Mouse (Mus musculus): ENCODE measurements around the gene E4f1.
A peak's percentile ranks its signal among the peaks of the same experiment; 100 is the strongest.
"Not testable (repeated sequence)": the region's sequence is repeated elsewhere in the genome, so short reads cannot be mapped to it uniquely, and the experiment has no call there.

Gene E4f1

GRCm38 (mm10) chr17:24455523-24456206 lies 14.4 kb downstream of the E4f1 start:
- not testable (repeated sequence) for DNase-seq

- DNase-seq, result peak; percentile 98 to 99
These were observed 15.2 kb downstream of the E4f1 start for GRCm38 (mm10) chr17:24454756-24455522.

- no peak for DNase-seq
These were observed 15.8 kb downstream of the E4f1 start for GRCm38 (mm10) chr17:24454218-24454755.

GRCm38 (mm10) chr17:24453372-24453771 lies 16.7 kb downstream of the E4f1 start:
- DNase-seq, result no peak

- no peak for DNase-seq
These were observed 18.9 kb downstream of the E4f1 start for GRCm38 (mm10) chr17:24451220-24451619.

GRCm38 (mm10) chr17:24449507-24449906 lies 20.6 kb downstream of the E4f1 start:
- no peak for DNase-seq

GRCm38 (mm10) chr17:24446590-24446989 lies 23.5 kb downstream of the E4f1 start:
- DNase-seq, result no peak

GRCm38 (mm10) chr17:24443409-24443808 lies 26.7 kb downstream of the E4f1 start:
- no peak for DNase-seq

- DNase-seq, result no peak
These were observed 27.4 kb downstream of the E4f1 start, which contains the start of gene Dnase1l2 for GRCm38 (mm10) chr17:24442632-24443155. TSS of gene Dnase1l2 (minus strand) at chr17:24443105.

- no peak for DNase-seq
These were observed 28.0 kb downstream of the E4f1 start for GRCm38 (mm10) chr17:24442107-24442506.

GRCm38 (mm10) chr17:24441148-24441547 lies 29.0 kb downstream of the E4f1 start:
- DNase-seq, result no peak

GRCm38 (mm10) chr17:24440377-24440776 lies 29.7 kb downstream of the E4f1 start:
- DNase-seq, result no peak

GRCm38 (mm10) chr17:24437016-24437415 lies 33.1 kb downstream of the E4f1 start:
- DNase-seq, result no peak

GRCm38 (mm10) chr17:24429201-24429983 lies 40.7 kb downstream of the E4f1 start:
- DNase-seq, result no peak

- DNase-seq, result no peak
These were observed 42.9 kb downstream of the E4f1 start for GRCm38 (mm10) chr17:24427170-24427557.

GRCm38 (mm10) chr17:24426471-24427169 lies 43.5 kb downstream of the E4f1 start, which contains the start of gene Eci1:
TSS of gene Eci1 (plus strand) at chr17:24426641.
- peak; percentile 63 to 68 for DNase-seq

- DNase-seq, result no peak
These were observed 44.2 kb downstream of the E4f1 start for GRCm38 (mm10) chr17:24425905-24426304.

- DNase-seq, result not testable (repeated sequence)
These were observed 44.8 kb downstream of the E4f1 start for GRCm38 (mm10) chr17:24425326-24425725.

- DNase-seq, result no peak
These were observed 45.6 kb downstream of the E4f1 start for GRCm38 (mm10) chr17:24424489-24424888.

- DNase-seq, result no peak
These were observed 47.0 kb downstream of the E4f1 start for GRCm38 (mm10) chr17:24423114-24423513.

- DNase-seq, result no peak
These were observed 54.0 kb downstream of the E4f1 start for GRCm38 (mm10) chr17:24416051-24416652.

- no peak for DNase-seq
These were observed 55.1 kb downstream of the E4f1 start for GRCm38 (mm10) chr17:24415011-24415410.

Data from thymus, postnatal 36 days (tissue).